Mouse (Mus musculus): ENCODE data around the gene Odf3l1. TPM values are rescaled to one million over a fixed set of nuclear protein-coding genes. Genes with fewer than 3 reads are reported as not detected.

The Odf3l1 gene
- total and polyA plus RNA-seq, 3 experiments: not detected

GRCm38 (mm10) chr9:56896779-56897178 lies 32.3 kb upstream of the Odf3l1 start:
- peaks cover 2% of the 10 kb centered on the region for H3K27me3 ChIP-seq (replicated peaks)

GRCm38 (mm10) chr9:56894006-56894405 lies 29.5 kb upstream of the Odf3l1 start:
- no peak overlapping the region for H3K4me3 ChIP-seq (replicated peaks in 1 of 3; ENCODE audit: low read depth in 2 of 3, low read length in 2 of 3, poor library complexity in 1 of 3)
- dilution Hi-C loops (cut with MboI; ENCODE audit: extremely low pct_ligation_motif_present, extremely low pct_unique_long_range_greater_than_20kb, low sequenced_read_pairs): no loop called here
- no peaks in the 10 kb centered on the region for H3K9me3 ChIP-seq (replicated peaks; ENCODE audit: low read length)
- in situ Hi-C loops (cut with MboI; ENCODE audit: low pct_ligation_motif_present, low pct_unique_long_range_greater_than_20kb, low sequenced_read_pairs): loop anchor here (5.0 to 10.0 kb wide), 3 partner anchors 148 to 321 kb away; partner anchors contain the start of gene Man2c1
- H3K4me2 ChIP-seq (ENCODE audit: insufficient read depth, low read depth, poor library complexity, severe bottlenecking): no peak overlapping the region
- no peak for DNase-seq (ENCODE audit: extremely low read depth)
- no peak overlapping the region for H3K27ac ChIP-seq (ENCODE audit: insufficient read depth, low read depth)
- no peaks in the 10 kb centered on the region for H3K36me3 ChIP-seq (replicated peaks in 1 of 2; ENCODE audit: control insufficient read depth in 1 of 2, insufficient read depth in 1 of 2, low read length in 1 of 2)
- peaks cover 5% of the 10 kb centered on the region for H3K27me3 ChIP-seq (replicated peaks)
- H3K79me2 ChIP-seq (replicated peaks; ENCODE audit: control insufficient read depth, extremely low read depth, insufficient read depth, poor library complexity, severe bottlenecking): no peaks in the 10 kb centered on the region
- H3K4me1 ChIP-seq (ENCODE audit: control insufficient read depth in 1 of 2, insufficient read depth in 2 of 2): peaks cover 13 to 60% of the 10 kb centered on the region in 2 experiments
- H3K9ac ChIP-seq (ENCODE audit: insufficient read depth, low read depth): no peak overlapping the region
- TF ChIP-seq CHD2 (IDR thresholded peaks at IDR 0.05; ENCODE audit: low read length) (peak; percentile 33; the same call in 1 of the 2 replicates), KAT2A (IDR thresholded peaks at IDR 0.05; ENCODE audit: insufficient replicate concordance, low read length) (no peak), CTCF (conservative IDR thresholded peaks at IDR 0.05 in 1 of 2, IDR thresholded peaks at IDR 0.05 in 1 of 2; ENCODE audit: low read depth in 2 of 2, low read length in 2 of 2) (peak in 1 of 2 experiments; percentile 42; a peak in 2 of 4 replicates), GABPA (IDR thresholded peaks at IDR 0.05; ENCODE audit: insufficient replicate concordance, low read depth, low read length) (no peak), TCF12 (IDR thresholded peaks at IDR 0.05; ENCODE audit: low read depth, low read length) (no peak), MXI1 (IDR thresholded peaks at IDR 0.05; ENCODE audit: low read depth, low read length) (no peak), ETS1 (conservative IDR thresholded peaks at IDR 0.05; ENCODE audit: low read depth, low read length) (no peak), CHD1 (IDR thresholded peaks at IDR 0.05; ENCODE audit: low read depth, low read length) (no peak), SMC3 (IDR thresholded peaks at IDR 0.05; ENCODE audit: low read depth, low read length) (peak; percentile 21), HCFC1 (IDR thresholded peaks at IDR 0.05; ENCODE audit: low read depth, low read length) (no peak)

More at GRCm38 (mm10) chr9:56896779-56897178, 32.3 kb upstream of the Odf3l1 start:
- Histone ChIP-seq H3K9me3 (replicated peaks; ENCODE audit: low read length) (no peaks in the 10 kb centered on the region), H3K4me1 (ENCODE audit: control insufficient read depth in 1 of 2, insufficient read depth in 2 of 2) (peaks cover 14 to 67% of the 10 kb centered on the region in 2 experiments), H3K79me2 (replicated peaks; ENCODE audit: control insufficient read depth, extremely low read depth, insufficient read depth, poor library complexity, severe bottlenecking) (no peaks in the 10 kb centered on the region), H3K36me3 (replicated peaks in 1 of 2; ENCODE audit: control insufficient read depth in 1 of 2, insufficient read depth in 1 of 2, low read length in 1 of 2) (no peaks in the 10 kb centered on the region), H3K4me2 (ENCODE audit: insufficient read depth, low read depth, poor library complexity, severe bottlenecking) (no peak overlapping the region), H3K4me3 (replicated peaks in 1 of 3; ENCODE audit: low read depth in 2 of 3, low read length in 2 of 3, poor library complexity in 1 of 3) (no peak overlapping the region), H3K9ac (ENCODE audit: insufficient read depth, low read depth) (no peak overlapping the region), H3K27ac (ENCODE audit: insufficient read depth, low read depth) (no peak overlapping the region)
- no peak for TF ChIP-seq NELFE (IDR thresholded peaks at IDR 0.05; ENCODE audit: low read depth, low read length)
- no peak for TF ChIP-seq JUND (conservative IDR thresholded peaks at IDR 0.05; ENCODE audit: low read depth, low read length)
- TF ChIP-seq EP300 (IDR thresholded peaks at IDR 0.05; ENCODE audit: low read length): no peak
- TF ChIP-seq TBP (conservative IDR thresholded peaks at IDR 0.05; ENCODE audit: low read depth, low read length): no peak
- TF ChIP-seq CTCF (conservative IDR thresholded peaks at IDR 0.05 in 1 of 2, IDR thresholded peaks at IDR 0.05 in 1 of 2; ENCODE audit: low read depth in 2 of 2, low read length in 2 of 2): no peak
- no peak for TF ChIP-seq RAD21 (IDR thresholded peaks at IDR 0.05; ENCODE audit: low read depth, low read length)
- TF ChIP-seq TCF12 (IDR thresholded peaks at IDR 0.05; ENCODE audit: low read depth, low read length): no peak
- TF ChIP-seq GABPA (IDR thresholded peaks at IDR 0.05; ENCODE audit: insufficient replicate concordance, low read depth, low read length): no peak
- in situ Hi-C loops (cut with MboI; ENCODE audit: low pct_ligation_motif_present, low pct_unique_long_range_greater_than_20kb, low sequenced_read_pairs): loop anchor here (10.0 kb wide), 1 partner anchor 318 kb away; no protein-coding TSS in a partner anchor
- DNase-seq (ENCODE audit: extremely low read depth): no peak
- dilution Hi-C loops (cut with MboI; ENCODE audit: extremely low pct_ligation_motif_present, extremely low pct_unique_long_range_greater_than_20kb, low sequenced_read_pairs): no loop called here

All from CH12.LX (cell line).